Mouse (Mus musculus) heart, postnatal 0 days (tissue): ENCODE results near the gene Prkg1. TPM values are rescaled to one million over a fixed set of nuclear protein-coding genes. Genes with fewer than 3 reads are reported as not detected.

Experiments
- ATAC-seq: fragments of 200-750 bp; cut with Nextera tagmentation; 2 replicates; pipeline ENCODE4 v1.8.0; 2017; ENCODE audit warnings: low read depth, moderate number of reproducible peaks, moderate library complexity; ENCODE audit not compliant: insufficient read depth
- DNase-seq: peaks from one replicate; pipeline ENCODE4 v3.0.0-alpha.2; 2016; ENCODE audit warnings: low spot score
- H3K27ac ChIP-seq: fragments of 300-500 bp; sonication (generic); 2 replicates; pipeline ENCODE4 v1.5.1; 2014; ENCODE audit warnings: low read depth, mild to moderate bottlenecking
- H3K27me3 ChIP-seq: fragments of 300-500 bp; sonication (generic); 2 replicates; pipeline ENCODE4 v1.6.1; 2014; ENCODE audit warnings: low read length, mixed read lengths; ENCODE audit not compliant: control insufficient read depth, insufficient read depth
- H3K36me3 ChIP-seq: fragments of 300-500 bp; sonication (generic); replicated peaks from 2 replicates; pipeline ENCODE4 v1.6.1; 2014; ENCODE audit warnings: low read length, mixed read lengths; ENCODE audit not compliant: control insufficient read depth, insufficient read depth
- H3K4me1 ChIP-seq: fragments of 300-500 bp; sonication (generic); 2 replicates; pipeline ENCODE4 v1.6.1; 2014; ENCODE audit warnings: antibody characterized with exemption; ENCODE audit not compliant: control insufficient read depth, insufficient read depth
- H3K4me2 ChIP-seq: fragments of 300-500 bp; sonication (generic); 2 replicates; pipeline ENCODE4 v1.6.1; 2014; ENCODE audit warnings: low read depth, mild to moderate bottlenecking, low read length, moderate library complexity
- H3K4me3 ChIP-seq: fragments of 300-500 bp; sonication (generic); 2 replicates; pipeline ENCODE4 v1.5.1; 2014; ENCODE audit warnings: low read depth, low read length
- H3K9ac ChIP-seq: fragments of 300-500 bp; sonication (generic); replicated peaks from 2 replicates; pipeline ENCODE4 v1.6.1; 2014; ENCODE audit warnings: low read depth, low read length, mixed read lengths
- H3K9me3 ChIP-seq: fragments of 300-500 bp; sonication (generic); replicated peaks from 2 replicates; pipeline ENCODE4 v1.6.1; 2016; ENCODE audit warnings: low read length; ENCODE audit not compliant: control insufficient read depth
- CTCF ChIP-seq: IDR thresholded peaks from 2 replicates; pipeline ENCODE4 v1.5.1; 2016; ENCODE audit warnings: antibody characterized with exemption, control low read depth, low read depth
- EP300 ChIP-seq: IDR thresholded peaks from 2 replicates; pipeline ENCODE4 v1.6.1; 2016; ENCODE audit warnings: antibody characterized with exemption, low read depth
- WGBS: fragments of 180-500 bp; shearing (Covaris S2); extraction: QIAGEN DNeasy Blood & Tissue Kit; methylation state at CpG from one replicate; pipeline ENCODE4 v1.1.7; 2014; 5-methylcytosine and 5-hydroxymethylcytosine counted together
- polyA plus RNA-seq: library from polyadenylated mRNA; unstranded; fragments of >200 nt; fragmentation: Nextera tagmentation; extraction: Ambion mirVana; gene quantifications from 2 replicates; pipeline ENCODE4 v1.2.1, GENCODE M21; 2015
- total RNA-seq: library from RNA; depleted of rRNA; stranded (reverse); fragments of >200 nt; gene quantifications from 2 replicates; pipeline ENCODE4 v1.2.3, GENCODE M21; 2014; ENCODE audit warnings: low replicate concordance

The Prkg1 gene
- total and polyA plus RNA-seq, 2 experiments from 2014 or later = 4.5 to 14.6 TPM

DNA sequence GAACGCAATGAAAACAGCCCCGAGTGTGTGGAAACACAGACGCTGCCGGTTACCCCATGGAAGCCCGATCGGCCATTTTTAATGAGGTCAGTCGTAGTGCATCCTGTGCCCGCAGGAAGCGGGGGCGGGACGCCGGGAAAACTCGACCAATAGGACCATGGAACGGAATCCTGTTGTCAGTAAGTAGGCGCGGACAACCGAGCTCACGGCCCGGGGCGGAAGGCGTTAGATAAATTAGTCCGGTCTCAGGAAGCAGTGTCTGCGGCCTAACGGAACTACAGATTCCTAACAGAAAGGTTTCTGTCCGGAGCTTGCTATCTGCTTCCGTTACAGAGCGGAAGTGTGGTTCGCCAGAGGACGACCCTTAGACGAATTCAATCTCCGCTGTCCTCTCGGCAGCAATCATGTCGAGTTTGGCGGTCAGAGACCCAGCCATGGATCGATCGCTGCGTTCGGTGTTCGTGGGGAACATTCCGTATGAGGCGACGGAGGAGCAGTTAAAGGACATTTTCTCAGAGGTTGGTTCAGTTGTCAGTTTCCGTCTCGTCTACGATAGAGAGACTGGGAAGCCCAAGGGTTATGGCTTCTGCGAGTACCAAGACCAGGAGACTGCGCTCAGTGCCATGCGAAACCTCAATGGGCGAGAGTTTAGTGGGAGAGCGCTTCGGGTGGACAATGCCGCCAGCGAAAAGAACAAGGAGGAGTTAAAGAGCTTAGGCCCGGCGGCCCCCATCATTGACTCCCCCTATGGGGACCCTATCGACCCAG, 682.0 kb downstream of the Prkg1 start, which contains the start of gene Cstf2t:
TSS of gene Cstf2t (plus strand) at position 176 of the 768 bp plus-strand sequence.
- Histone ChIP-seq H3K9ac (peak within 1 kb of the TSS; percentile 85), H3K9me3 (no peaks in the 10 kb centered on the region), H3K4me3 (peak within 1 kb of the TSS; percentile 77), H3K27me3 (no peaks in the 10 kb centered on the region), H3K27ac (peak within 1 kb of the TSS; percentile 91), H3K36me3 (peaks cover 21% of the 10 kb centered on the region; the same call in 1 of the 2 replicates), H3K4me1 (peaks cover 20% of the 10 kb centered on the region), H3K4me2 (peak within 1 kb of the TSS; percentile 83)
- ATAC-seq = peak; percentile 100
- DNase-seq = peak; percentile 99
- TF ChIP-seq CTCF (no peak), EP300 (no peak)
- 2% methylated on average over 56 of the region's 56 CpGs for WGBS

DNA sequence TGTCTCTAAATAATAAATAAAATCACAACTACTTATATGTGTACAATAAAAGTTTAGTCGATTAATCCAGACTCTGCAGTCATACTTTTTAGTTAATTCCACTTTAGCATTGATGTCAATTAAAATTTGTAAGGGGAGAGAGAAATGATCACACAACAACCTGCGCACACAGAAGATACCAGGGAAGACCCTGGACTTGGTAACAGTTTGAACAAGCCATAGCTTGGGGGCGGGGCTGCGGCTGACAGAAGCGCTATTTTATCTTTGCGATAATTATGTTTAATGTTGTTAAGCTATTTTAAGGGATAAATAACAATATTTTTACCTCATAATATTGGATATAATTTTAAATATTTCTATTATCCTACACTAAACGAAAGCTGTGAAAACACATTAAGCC, 682.6 kb downstream of the Prkg1 start:
- H3K4me3 ChIP-seq = peak overlapping the region; percentile 77
- WGBS = 15% methylated on average over 7 of the region's 7 CpGs
- DNase-seq (no peak), ATAC-seq (no peak)
- peak overlapping the region; percentile 73 for H3K27ac ChIP-seq
- H3K9me3 ChIP-seq = no peaks in the 10 kb centered on the region
- peak overlapping the region; percentile 69 for H3K4me2 ChIP-seq
- peaks cover 21% of the 10 kb centered on the region; the same call in 1 of the 2 replicates for H3K36me3 ChIP-seq
- TF ChIP-seq EP300 (0 out of 2 replicates have a peak, but pooled peaks have one; percentile 1), CTCF (no peak)
- H3K9ac ChIP-seq = peak overlapping the region; percentile 49
- H3K4me1 ChIP-seq = peaks cover 20% of the 10 kb centered on the region
- no peaks in the 10 kb centered on the region for H3K27me3 ChIP-seq

DNA sequence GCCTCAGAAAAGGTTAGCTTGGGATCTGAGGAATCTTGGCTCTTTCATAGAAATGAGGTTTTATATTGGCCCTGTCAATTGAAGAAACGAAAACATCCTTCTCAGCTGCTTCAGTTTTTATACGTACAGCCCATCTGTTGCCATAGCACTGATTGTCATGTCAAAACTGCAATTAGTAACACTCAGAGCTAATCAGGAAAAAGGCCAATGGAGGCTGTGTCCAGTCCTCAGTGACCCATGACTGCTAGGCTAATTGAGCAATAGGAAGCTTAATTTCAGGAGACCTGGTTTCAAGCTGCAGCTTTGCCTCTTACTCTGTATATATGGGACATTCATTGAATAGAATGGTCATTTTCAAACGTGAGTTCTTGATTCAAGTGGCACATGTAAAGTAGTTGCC, 686.6 kb downstream of the Prkg1 start:
- Histone ChIP-seq H3K9ac (no peak overlapping the region), H3K4me3 (no peak overlapping the region), H3K9me3 (no peaks in the 10 kb centered on the region), H3K27ac (no peak overlapping the region), H3K4me1 (no peaks in the 10 kb centered on the region), H3K27me3 (no peaks in the 10 kb centered on the region), H3K4me2 (no peak overlapping the region), H3K36me3 (no peaks in the 10 kb centered on the region)
- 60% methylated on average over 3 of the region's 3 CpGs for WGBS
- TF ChIP-seq CTCF = no peak
- TF ChIP-seq EP300 = no peak
- no peak for ATAC-seq
- no peak for DNase-seq

DNA sequence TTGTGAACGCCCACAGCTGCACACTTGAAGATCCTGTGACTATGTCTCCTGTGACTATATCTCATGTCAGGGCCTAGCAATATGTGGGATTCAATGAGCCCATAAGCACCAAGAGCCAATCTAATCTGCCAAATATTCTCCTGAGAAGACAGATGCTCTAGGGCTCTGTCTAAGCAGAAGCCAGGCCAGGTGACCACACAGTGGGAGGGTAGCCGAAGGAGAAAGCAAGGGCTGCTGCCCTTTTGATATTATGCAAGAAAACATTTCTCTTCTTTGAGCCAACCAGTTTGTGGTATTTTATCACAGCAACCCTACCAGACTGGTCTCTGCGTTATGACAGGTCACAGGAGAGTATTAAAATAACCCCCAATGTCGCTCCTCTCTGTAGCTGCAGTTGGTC, 688.7 kb downstream of the Prkg1 start:
- no peak overlapping the region for H3K9ac ChIP-seq
- no peak overlapping the region for H3K27ac ChIP-seq
- WGBS = 67% methylated on average over 4 of the region's 4 CpGs
- H3K4me2 ChIP-seq = no peak overlapping the region
- no peak for ATAC-seq
- no peaks in the 10 kb centered on the region for H3K4me1 ChIP-seq
- no peaks in the 10 kb centered on the region for H3K27me3 ChIP-seq
- TF ChIP-seq EP300 (no peak), CTCF (no peak)
- no peak for DNase-seq
- no peak overlapping the region for H3K4me3 ChIP-seq
- H3K36me3 ChIP-seq = no peaks in the 10 kb centered on the region
- no peaks in the 10 kb centered on the region for H3K9me3 ChIP-seq

DNA sequence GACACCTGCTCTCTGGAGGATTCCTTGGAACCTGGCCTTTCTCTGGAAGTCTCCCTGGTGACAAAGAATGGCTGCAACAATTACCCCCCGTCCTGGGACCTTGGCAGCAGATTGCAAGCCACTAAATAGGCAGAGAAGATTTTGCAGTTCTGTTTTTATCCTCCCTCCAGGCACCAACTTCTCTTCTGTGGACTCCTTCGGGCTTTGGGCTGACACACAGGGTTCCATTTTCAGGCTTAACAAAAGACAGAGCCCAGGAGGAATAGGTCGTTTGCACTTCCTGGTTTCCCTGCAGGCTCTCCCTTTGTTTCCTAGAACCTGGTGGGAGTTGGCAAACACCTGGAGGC, 690.1 kb downstream of the Prkg1 start:
- 11% methylated on average over 3 of the region's 3 CpGs for WGBS
- Histone ChIP-seq H3K4me2 (peak overlapping the region; percentile 54), H3K36me3 (no peaks in the 10 kb centered on the region), H3K27ac (peak overlapping the region; percentile 31; the same call in 1 of the 2 replicates), H3K27me3 (no peaks in the 10 kb centered on the region), H3K9me3 (no peaks in the 10 kb centered on the region), H3K4me3 (peak overlapping the region; percentile 25), H3K4me1 (no peaks in the 10 kb centered on the region), H3K9ac (peak overlapping the region; percentile 9; the same call in 1 of the 2 replicates)
- ATAC-seq (no peak), DNase-seq (no peak)
- TF ChIP-seq CTCF (no peak), EP300 (no peak)
